Mouse (Mus musculus): Measurements from ENCODE around the gene Acad11. TPM values are rescaled to one million over a fixed set of nuclear protein-coding genes. Genes with fewer than 3 reads are reported as not detected.

The Acad11 gene
- polyA plus RNA-seq, 1 experiment from 2014 or later, result 25.2 TPM

DNA sequence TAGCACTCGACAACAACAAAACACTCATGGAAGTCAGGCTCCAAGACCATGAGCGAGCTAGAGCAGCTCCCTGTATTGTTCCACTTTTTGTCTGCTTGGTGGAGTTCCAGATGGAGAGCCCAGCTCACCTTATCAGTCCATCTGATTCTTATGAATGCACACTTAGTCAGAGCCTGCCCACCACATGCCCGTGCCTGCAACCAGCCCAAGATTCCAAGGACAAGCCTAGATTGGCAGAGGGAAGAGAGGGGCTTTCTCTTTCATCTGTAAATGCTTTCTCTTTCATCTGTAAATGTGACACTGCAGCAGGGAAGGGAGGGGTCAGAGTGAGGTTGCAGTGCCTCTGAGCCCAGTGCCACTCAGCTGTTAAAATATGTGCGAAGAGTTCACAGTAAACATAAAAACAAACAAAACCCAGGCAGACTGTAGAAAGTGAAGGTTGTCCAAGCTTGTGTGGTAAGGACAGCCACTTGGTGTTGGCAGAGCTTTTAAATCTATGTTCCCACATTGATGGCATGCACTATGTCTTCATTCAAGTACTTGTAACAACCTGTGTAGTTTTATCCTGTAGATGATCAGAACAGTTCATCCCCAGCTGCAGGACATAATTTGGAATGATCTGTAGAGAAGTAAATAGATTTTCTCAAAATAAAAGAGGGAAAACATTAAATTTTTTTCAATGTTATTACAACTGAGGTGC lies 22.7 kb downstream of the Acad11 start:
- ATAC-seq (ENCODE audit: insufficient read depth), result no peak
- Histone ChIP-seq H3K4me3 (replicated peaks) (no peak overlapping the region), H3K4me2 (no peak overlapping the region), H3K27ac (replicated peaks) (no peak overlapping the region), H3K4me1 (replicated peaks) (no peaks in the 10 kb centered on the region), H3K9me3 (replicated peaks) (no peaks in the 10 kb centered on the region), H3K27me3 (no peaks in the 10 kb centered on the region), H3K36me3 (replicated peaks) (peaks cover 17% of the 10 kb centered on the region; the same call in 1 of the 2 replicates), H3K9ac (no peak overlapping the region)
- 56% methylated on average over 4 of the region's 4 CpGs for WGBS (ENCODE audit: insufficient replicate concordance)

DNA sequence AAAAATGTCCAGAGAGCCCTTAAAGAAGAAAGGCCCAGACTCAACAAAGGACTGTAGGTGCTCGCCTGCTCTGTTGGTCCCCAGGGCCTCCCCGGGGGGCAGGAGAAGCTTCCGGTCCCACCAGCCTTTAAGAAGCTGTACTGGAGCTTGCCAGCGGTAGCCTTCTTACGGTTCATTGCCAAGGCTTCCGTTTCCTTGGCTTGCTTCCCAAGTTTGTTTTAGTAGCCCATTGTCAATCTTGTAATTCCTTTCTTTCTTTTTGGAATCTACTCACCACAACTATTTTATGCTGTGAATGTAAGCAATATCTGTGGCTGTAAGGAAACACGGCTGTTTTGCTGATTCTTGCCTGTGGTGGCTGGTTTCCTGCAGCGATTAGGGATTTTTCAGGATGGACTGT lies 25.4 kb downstream of the Acad11 start:
- no peaks in the 10 kb centered on the region for H3K4me1 ChIP-seq (replicated peaks)
- H3K9ac ChIP-seq, result no peak overlapping the region
- H3K4me3 ChIP-seq (replicated peaks), result no peak overlapping the region
- H3K36me3 ChIP-seq (replicated peaks), result peaks cover 24% of the 10 kb centered on the region; the same call in 1 of the 2 replicates
- H3K27me3 ChIP-seq, result no peaks in the 10 kb centered on the region
- 48% methylated on average over 8 of the region's 8 CpGs for WGBS (ENCODE audit: insufficient replicate concordance)
- H3K4me2 ChIP-seq, result no peak overlapping the region
- no peak overlapping the region for H3K27ac ChIP-seq (replicated peaks)
- H3K9me3 ChIP-seq (replicated peaks), result no peaks in the 10 kb centered on the region
- no peak for ATAC-seq (ENCODE audit: insufficient read depth)

DNA sequence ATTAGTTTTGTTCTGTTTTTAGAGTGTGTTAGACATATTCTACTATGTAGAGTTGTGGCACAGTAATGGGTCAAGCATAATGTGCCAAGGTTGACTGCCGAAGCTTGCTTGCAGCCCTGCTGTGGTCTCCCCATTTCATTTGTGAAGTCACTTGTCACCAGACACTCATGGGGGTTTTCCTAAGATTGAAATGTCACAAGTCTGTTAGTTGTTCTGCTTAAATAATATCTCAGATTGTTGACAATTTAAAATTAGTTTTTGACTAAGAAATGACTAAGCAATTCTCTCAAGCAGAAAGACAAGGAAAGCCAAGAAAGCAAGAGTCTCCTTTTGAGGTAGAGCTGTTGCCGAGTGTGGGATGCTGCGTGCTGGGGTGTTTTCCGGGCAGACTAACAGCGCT lies 29.8 kb downstream of the Acad11 start:
- no peak overlapping the region for H3K27ac ChIP-seq (replicated peaks)
- peaks cover 14% of the 10 kb centered on the region; the same call in 1 of the 2 replicates for H3K36me3 ChIP-seq (replicated peaks)
- WGBS (ENCODE audit: insufficient replicate concordance), result 74% methylated on average over 5 of the region's 5 CpGs
- H3K4me3 ChIP-seq (replicated peaks), result no peak overlapping the region
- ATAC-seq (ENCODE audit: insufficient read depth), result no peak
- H3K4me1 ChIP-seq (replicated peaks), result no peaks in the 10 kb centered on the region
- no peaks in the 10 kb centered on the region for H3K9me3 ChIP-seq (replicated peaks)
- no peak overlapping the region for H3K9ac ChIP-seq
- no peak overlapping the region for H3K4me2 ChIP-seq
- no peaks in the 10 kb centered on the region for H3K27me3 ChIP-seq

DNA sequence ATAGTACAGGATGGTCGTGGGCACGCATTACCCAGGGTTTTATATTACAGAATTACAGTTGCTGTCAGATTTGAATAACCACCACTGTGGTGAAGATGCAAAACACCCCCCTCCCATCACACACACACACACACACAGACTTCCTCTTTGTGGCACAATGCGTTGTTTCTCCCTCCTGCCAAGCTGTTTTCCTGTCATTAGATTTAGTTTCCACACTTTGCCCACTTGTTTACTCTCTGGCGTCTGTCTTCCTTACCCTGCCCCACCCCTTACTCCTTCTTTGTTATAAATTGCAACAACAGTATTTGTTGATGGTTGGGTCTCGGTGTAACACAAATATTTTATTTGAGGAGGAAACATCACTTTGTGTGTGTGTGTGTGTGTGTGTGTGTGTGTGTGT lies 35.1 kb downstream of the Acad11 start:
- Histone ChIP-seq H3K36me3 (replicated peaks) (peaks cover 5% of the 10 kb centered on the region; the same call in 1 of the 2 replicates), H3K4me1 (replicated peaks) (no peaks in the 10 kb centered on the region), H3K27me3 (no peaks in the 10 kb centered on the region), H3K4me2 (no peak overlapping the region), H3K4me3 (replicated peaks) (no peak overlapping the region), H3K9me3 (replicated peaks) (no peaks in the 10 kb centered on the region), H3K27ac (replicated peaks) (no peak overlapping the region), H3K9ac (no peak overlapping the region)
- WGBS (ENCODE audit: insufficient replicate concordance), result 26% methylated on average over 5 of the region's 5 CpGs
- ATAC-seq (ENCODE audit: insufficient read depth), result no peak

DNA sequence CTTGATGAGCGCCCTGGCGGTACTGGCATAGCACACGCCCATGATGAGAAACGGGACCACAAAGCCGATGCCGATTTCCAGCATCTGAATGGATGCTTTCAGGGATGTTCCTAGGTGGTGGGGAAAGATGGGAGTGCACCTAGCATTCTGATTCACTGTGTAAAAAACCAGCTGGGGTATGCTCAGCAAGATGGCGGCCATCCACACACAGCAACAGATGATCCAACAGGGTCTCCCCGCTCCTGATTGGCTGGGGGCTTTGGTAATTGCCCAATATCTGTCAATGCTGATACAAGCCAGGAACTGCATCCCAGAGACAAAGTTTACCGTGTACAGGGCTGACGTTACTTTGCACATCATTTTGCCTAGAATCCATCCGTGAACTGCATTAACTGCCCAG lies 35.9 kb downstream of the Acad11 start:
- no peaks in the 10 kb centered on the region for H3K4me1 ChIP-seq (replicated peaks)
- no peaks in the 10 kb centered on the region for H3K27me3 ChIP-seq
- ATAC-seq (ENCODE audit: insufficient read depth), result no peak
- no peak overlapping the region for H3K9ac ChIP-seq
- WGBS (ENCODE audit: insufficient replicate concordance), result 77% methylated on average over 11 of the region's 11 CpGs
- no peak overlapping the region for H3K4me2 ChIP-seq
- H3K4me3 ChIP-seq (replicated peaks), result no peak overlapping the region
- no peak overlapping the region for H3K27ac ChIP-seq (replicated peaks)
- no peaks in the 10 kb centered on the region for H3K9me3 ChIP-seq (replicated peaks)
- peaks cover 5% of the 10 kb centered on the region; the same call in 1 of the 2 replicates for H3K36me3 ChIP-seq (replicated peaks)

DNA sequence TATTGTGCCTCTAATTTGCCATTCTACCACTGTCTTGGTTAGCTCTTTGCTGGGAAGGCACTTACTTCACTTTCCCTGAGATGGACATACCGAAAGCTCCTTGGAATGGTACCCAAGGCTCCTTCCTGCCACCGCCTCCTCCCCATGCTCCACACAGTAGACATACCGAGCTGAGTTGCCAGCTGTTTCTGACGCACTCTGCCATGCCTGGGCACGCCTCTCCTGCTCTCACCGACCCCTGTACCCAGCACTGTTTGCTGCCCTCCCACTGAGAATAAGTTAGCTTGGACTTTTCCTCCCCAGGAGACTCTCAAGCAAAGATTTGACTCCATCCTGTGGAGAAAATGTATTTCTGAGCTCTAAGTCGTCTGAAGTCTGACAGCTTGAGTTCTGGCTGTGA lies 37.6 kb downstream of the Acad11 start:
- Histone ChIP-seq H3K36me3 (replicated peaks) (no peaks in the 10 kb centered on the region; the same call in 1 of the 2 replicates), H3K27ac (replicated peaks) (no peak overlapping the region), H3K27me3 (no peaks in the 10 kb centered on the region), H3K4me3 (replicated peaks) (no peak overlapping the region), H3K9me3 (replicated peaks) (no peaks in the 10 kb centered on the region), H3K4me1 (replicated peaks) (no peaks in the 10 kb centered on the region), H3K9ac (no peak overlapping the region), H3K4me2 (no peak overlapping the region)
- 56% methylated on average over 7 of the region's 7 CpGs for WGBS (ENCODE audit: insufficient replicate concordance)
- no peak for ATAC-seq (ENCODE audit: insufficient read depth)

DNA sequence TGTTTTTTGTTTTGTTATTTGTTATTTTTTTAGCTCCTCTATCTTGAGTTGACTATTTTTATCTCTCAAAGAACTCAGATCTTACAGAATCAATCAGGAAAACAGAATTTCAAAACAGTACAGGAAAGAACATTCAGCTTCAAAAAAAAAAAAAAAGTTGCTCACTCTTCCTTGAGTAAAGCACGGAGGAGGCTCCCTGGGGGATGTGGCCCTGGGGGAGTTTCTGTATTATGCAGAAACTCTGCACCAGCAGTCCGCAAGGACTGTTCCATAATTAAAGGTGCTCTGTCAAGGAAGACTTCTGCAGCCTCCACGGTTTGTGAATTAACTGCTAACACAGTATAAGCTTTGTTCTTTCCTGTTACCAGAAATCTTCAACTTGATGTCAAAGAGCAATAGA lies 38.3 kb downstream of the Acad11 start:
- no peak overlapping the region for H3K27ac ChIP-seq (replicated peaks)
- no peaks in the 10 kb centered on the region for H3K27me3 ChIP-seq
- no peaks in the 10 kb centered on the region; the same call in 1 of the 2 replicates for H3K36me3 ChIP-seq (replicated peaks)
- WGBS (ENCODE audit: insufficient replicate concordance), result 55% methylated on average over 3 of the region's 3 CpGs
- ATAC-seq (ENCODE audit: insufficient read depth), result no peak
- no peaks in the 10 kb centered on the region for H3K4me1 ChIP-seq (replicated peaks)
- H3K4me2 ChIP-seq, result no peak overlapping the region
- no peak overlapping the region for H3K4me3 ChIP-seq (replicated peaks)
- H3K9ac ChIP-seq, result no peak overlapping the region
- H3K9me3 ChIP-seq (replicated peaks), result no peaks in the 10 kb centered on the region

DNA sequence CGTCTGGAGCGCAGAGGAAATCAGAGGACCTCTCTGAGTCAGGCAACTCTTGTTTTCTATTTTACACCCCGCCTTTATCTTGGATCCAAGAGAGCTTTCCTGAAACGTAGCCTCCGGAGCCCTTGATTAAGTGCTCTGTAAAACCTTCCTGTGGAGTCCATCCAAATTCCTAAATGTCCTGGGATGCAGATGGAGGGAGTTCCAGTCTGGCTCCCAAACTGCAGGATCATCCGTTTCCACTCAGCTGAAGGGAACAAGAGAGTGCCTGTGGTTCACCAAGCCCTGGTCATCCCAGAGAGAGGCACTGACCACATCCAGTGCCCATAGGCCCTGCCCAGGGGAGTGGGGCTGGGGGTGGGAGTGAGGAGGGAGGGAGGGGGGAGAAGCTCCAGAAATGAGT lies 39.1 kb downstream of the Acad11 start:
- H3K27ac ChIP-seq (replicated peaks), result no peak overlapping the region
- H3K9me3 ChIP-seq (replicated peaks), result no peaks in the 10 kb centered on the region
- no peak overlapping the region for H3K4me3 ChIP-seq (replicated peaks)
- ATAC-seq (ENCODE audit: insufficient read depth), result no peak
- H3K9ac ChIP-seq, result no peak overlapping the region
- no peak overlapping the region for H3K4me2 ChIP-seq
- no peaks in the 10 kb centered on the region; the same call in 1 of the 2 replicates for H3K36me3 ChIP-seq (replicated peaks)
- 44% methylated on average over 6 of the region's 6 CpGs for WGBS (ENCODE audit: insufficient replicate concordance)
- H3K4me1 ChIP-seq (replicated peaks), result no peaks in the 10 kb centered on the region
- H3K27me3 ChIP-seq, result no peaks in the 10 kb centered on the region

DNA sequence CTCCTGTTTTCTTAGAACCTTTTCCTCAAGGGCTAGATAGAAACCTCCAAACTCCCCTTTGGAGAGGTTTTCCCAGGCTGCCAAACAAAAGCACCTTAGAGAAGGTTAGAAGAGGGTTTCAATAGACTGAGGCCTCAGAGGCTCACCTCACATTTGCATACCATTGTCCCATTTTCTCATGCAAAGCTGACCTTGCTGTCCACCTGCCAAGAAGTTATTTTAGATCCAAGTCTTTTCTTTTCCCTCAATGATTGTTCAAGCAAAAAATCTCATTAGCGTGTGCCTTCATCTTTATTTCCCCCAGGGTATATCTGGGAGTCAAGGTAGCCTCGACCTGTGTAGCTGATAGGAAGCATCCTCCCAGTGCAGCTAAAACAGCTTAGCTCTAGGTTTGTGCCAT lies 39.7 kb downstream of the Acad11 start:
- Histone ChIP-seq H3K4me2 (no peak overlapping the region), H3K27me3 (no peaks in the 10 kb centered on the region), H3K9ac (no peak overlapping the region), H3K4me1 (replicated peaks) (no peaks in the 10 kb centered on the region), H3K9me3 (replicated peaks) (no peaks in the 10 kb centered on the region), H3K4me3 (replicated peaks) (no peak overlapping the region), H3K36me3 (replicated peaks) (no peaks in the 10 kb centered on the region; the same call in 1 of the 2 replicates), H3K27ac (replicated peaks) (no peak overlapping the region)
- 41% methylated on average over 2 of the region's 2 CpGs for WGBS (ENCODE audit: insufficient replicate concordance)
- no peak for ATAC-seq (ENCODE audit: insufficient read depth)

DNA sequence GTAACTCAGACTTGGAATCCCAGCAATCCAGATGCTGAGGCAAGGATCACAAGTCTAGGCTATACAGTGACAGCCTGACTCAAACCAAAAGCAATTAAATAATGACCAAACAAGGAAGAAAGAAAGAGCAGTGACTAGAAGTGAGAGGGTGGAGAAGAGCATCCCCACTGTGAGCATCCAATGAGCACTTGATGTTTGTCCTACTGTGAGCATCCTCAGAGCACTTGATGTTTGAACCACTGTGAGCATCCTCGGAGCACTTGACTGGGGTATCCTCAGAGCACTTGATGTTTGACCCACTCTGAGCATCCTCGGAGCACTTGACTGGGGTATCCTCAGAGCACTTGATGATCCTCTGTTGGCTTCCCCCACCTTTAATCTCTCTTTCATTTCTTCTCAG lies 41.8 kb downstream of the Acad11 start:
- 71% methylated on average over 2 of the region's 2 CpGs for WGBS (ENCODE audit: insufficient replicate concordance)
- ATAC-seq (ENCODE audit: insufficient read depth), result no peak
- Histone ChIP-seq H3K27me3 (no peaks in the 10 kb centered on the region), H3K36me3 (replicated peaks) (no peaks in the 10 kb centered on the region), H3K4me3 (replicated peaks) (no peak overlapping the region), H3K9me3 (replicated peaks) (no peaks in the 10 kb centered on the region), H3K4me2 (no peak overlapping the region), H3K27ac (replicated peaks) (no peak overlapping the region), H3K9ac (no peak overlapping the region), H3K4me1 (replicated peaks) (no peaks in the 10 kb centered on the region)

DNA sequence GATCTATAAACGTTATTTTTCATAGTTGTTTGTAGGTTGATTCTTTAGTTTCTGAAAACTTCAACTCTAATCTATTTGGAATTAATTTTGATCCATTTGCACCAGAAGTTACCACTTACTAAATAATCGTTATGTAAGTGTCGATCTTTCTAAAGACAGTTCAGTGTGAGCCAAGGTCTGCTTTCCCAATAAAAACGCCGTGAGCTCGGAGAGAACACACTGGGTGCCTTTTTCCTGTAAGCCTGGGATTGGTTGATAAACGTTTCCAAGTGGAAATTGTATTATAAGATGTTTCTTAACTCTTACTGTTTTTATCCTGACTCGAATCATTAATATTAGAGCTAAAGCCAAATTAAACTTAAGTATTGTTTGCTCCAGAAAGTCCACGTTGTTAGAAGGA lies 43.8 kb downstream of the Acad11 start:
- Histone ChIP-seq H3K27ac (replicated peaks) (no peak overlapping the region), H3K9me3 (replicated peaks) (no peaks in the 10 kb centered on the region), H3K9ac (no peak overlapping the region), H3K4me1 (replicated peaks) (no peaks in the 10 kb centered on the region), H3K4me2 (no peak overlapping the region), H3K4me3 (replicated peaks) (no peak overlapping the region), H3K36me3 (replicated peaks) (no peaks in the 10 kb centered on the region), H3K27me3 (no peaks in the 10 kb centered on the region)
- 64% methylated on average over 9 of the region's 9 CpGs for WGBS (ENCODE audit: insufficient replicate concordance)
- no peak for ATAC-seq (ENCODE audit: insufficient read depth)

DNA sequence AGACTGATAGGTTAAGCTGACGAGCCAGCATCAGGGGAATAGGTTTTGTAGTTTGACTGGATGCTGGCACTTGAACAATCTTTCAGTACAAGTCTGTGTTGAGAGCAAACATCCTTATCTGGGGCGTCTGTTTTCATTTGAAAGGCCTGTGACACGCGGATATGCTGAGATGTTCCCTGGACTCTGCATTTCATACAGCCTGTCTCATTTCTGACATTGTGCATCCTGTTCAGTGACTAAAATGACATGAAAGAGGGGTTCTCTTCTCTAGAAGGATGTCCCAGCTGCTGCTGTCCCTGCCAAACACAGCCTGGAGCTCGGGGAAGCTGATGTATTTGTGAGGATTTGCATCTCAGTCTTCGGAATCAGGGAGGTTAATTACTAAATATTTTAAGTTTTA lies 44.3 kb downstream of the Acad11 start:
- Histone ChIP-seq H3K27ac (replicated peaks) (no peak overlapping the region), H3K36me3 (replicated peaks) (no peaks in the 10 kb centered on the region), H3K4me3 (replicated peaks) (no peak overlapping the region), H3K27me3 (no peaks in the 10 kb centered on the region), H3K4me1 (replicated peaks) (no peaks in the 10 kb centered on the region), H3K9ac (no peak overlapping the region), H3K4me2 (no peak overlapping the region), H3K9me3 (replicated peaks) (no peaks in the 10 kb centered on the region)
- no peak for ATAC-seq (ENCODE audit: insufficient read depth)
- WGBS (ENCODE audit: insufficient replicate concordance), result 57% methylated on average over 6 of the region's 6 CpGs
